Comparison of ENCODE assay signal across 9 mouse cellular contexts in the genomic region with DNA sequence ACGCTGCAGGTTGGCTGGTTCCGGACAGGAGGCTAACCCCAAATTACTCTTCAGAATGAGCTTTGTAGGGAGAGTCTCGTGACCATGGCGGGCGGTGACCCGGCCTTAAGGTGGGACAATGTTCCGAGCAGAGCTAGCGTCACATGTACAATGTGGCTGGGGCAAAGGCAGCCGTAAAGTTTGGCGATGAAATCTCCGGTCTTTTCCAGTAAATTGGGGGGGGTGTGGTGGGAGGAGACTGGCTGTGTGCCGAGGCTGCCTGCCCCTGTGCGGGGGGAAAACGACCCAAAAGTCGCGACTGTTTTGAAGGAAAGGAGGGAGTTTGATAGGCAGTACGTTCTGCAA. TPM values are rescaled to one million over a fixed set of nuclear protein-coding genes. Genes with fewer than 3 reads are reported as not detected.
DNase-seq lines count a peak whose midpoint lies in the region; ATAC-seq and TF ChIP-seq lines count a peak whose summit lies in the region.
"Had no signal": no experiment of that assay in that cellular context is flagged by ENCODE, and none has a peak within 500 bp of the region (broad histone marks: within the 10 kb centered on the region; RNA-seq: fewer than 3 reads in every experiment).

No protein-coding gene starts in this region.

- H3K4me1 ChIP-seq in embryonic fibroblast, embryonic 13.5 days (ENCODE audit: control insufficient read depth, insufficient read depth, low read length), result no peaks in the 10 kb centered on the region
- 0 out of 2 replicates have a peak, but pooled peaks cover 3% of the 10 kb centered on the region for H3K4me1 ChIP-seq in liver, embryonic 11.5 days (replicated peaks; ENCODE audit: control insufficient read depth, insufficient read depth, low read length)
- no peaks in the 10 kb centered on the region for H3K4me1 ChIP-seq in stomach, postnatal 0 days (replicated peaks; ENCODE audit: control insufficient read depth, insufficient read depth)

- H3K36me3 ChIP-seq in C2C12 (ENCODE audit: control insufficient read depth, insufficient read depth), result peaks cover 19% of the 10 kb centered on the region
- peaks cover 2% of the 10 kb centered on the region; the same call in 1 of the 2 replicates for H3K36me3 ChIP-seq in liver, embryonic 11.5 days (ENCODE audit: control insufficient read depth, insufficient read depth, low read length)
- no peaks in the 10 kb centered on the region; the same call in 1 of the 2 replicates for H3K36me3 ChIP-seq in stomach, postnatal 0 days (ENCODE audit: control insufficient read depth, insufficient read depth, low read length)

- intact Hi-C loops in gastrocnemius, postnatal 14 days (cut with DNase I; ENCODE audit: low total_unique reads), result no loop called here

- DNase-seq in gastrocnemius, postnatal 25 days, result peak; percentile 15
- no peak for DNase-seq in gastrocnemius, postnatal 14 days
- no peak for DNase-seq in liver, embryonic 11.5 days (ENCODE audit: low spot score)
- DNase-seq in stomach, postnatal 0 days (ENCODE audit: low spot score), result peak; percentile 48
- DNase-seq in cerebellum, postnatal 36 days, result no peak
- no peak for DNase-seq in cerebellum, postnatal 4 days (ENCODE audit: low spot score in 2 of 2)

- H3K4me2 ChIP-seq in liver, embryonic 11.5 days, result peak overlapping the region; percentile 86
- H3K4me2 ChIP-seq in stomach, postnatal 0 days (replicated peaks; ENCODE audit: low read depth), result peak overlapping the region; percentile 71

- H3K4me3 ChIP-seq in C2C12 (ENCODE audit: insufficient read depth, poor library complexity, severe bottlenecking), result peak overlapping the region; percentile 60
- H3K4me3 ChIP-seq in embryonic fibroblast, embryonic 13.5 days (ENCODE audit: insufficient read depth, low read length), result peak overlapping the region; percentile 97
- peak overlapping the region; percentile 76 for H3K4me3 ChIP-seq in liver, embryonic 11.5 days (ENCODE audit: low read depth, low read length)
- peak overlapping the region; percentile 77 for H3K4me3 ChIP-seq in stomach, postnatal 0 days (ENCODE audit: low read depth, low read length)

- no peak for TF ChIP-seq CTCF in C2C12 (IDR thresholded peaks at IDR 0.05; ENCODE audit: control insufficient read depth, insufficient read depth, insufficient read length)
- no peak for TF ChIP-seq CTCF in embryonic fibroblast, embryonic 13.5 days (IDR thresholded peaks at IDR 0.05; ENCODE audit: borderline replicate concordance, insufficient read depth, low read length)
- TF ChIP-seq CTCF in stomach, postnatal 0 days (IDR thresholded peaks at IDR 0.05; ENCODE audit: low read depth), result no peak

- H3K79me2 ChIP-seq in C2C12 (ENCODE audit: control insufficient read depth, insufficient read depth), result peaks cover 18% of the 10 kb centered on the region

- peak overlapping the region; percentile 81 for H3K9ac ChIP-seq in liver, embryonic 11.5 days (ENCODE audit: low read depth, low read length)
- peak overlapping the region; percentile 84 for H3K9ac ChIP-seq in stomach, postnatal 0 days (ENCODE audit: low read length)

- H3K27me3 ChIP-seq in C2C12 (ENCODE audit: control insufficient read depth, insufficient read depth, insufficient read length), result no peaks in the 10 kb centered on the region
- no peaks in the 10 kb centered on the region for H3K27me3 ChIP-seq in liver, embryonic 11.5 days (replicated peaks; ENCODE audit: control insufficient read depth, insufficient read depth, low read length)
- no peaks in the 10 kb centered on the region for H3K27me3 ChIP-seq in stomach, postnatal 0 days (ENCODE audit: control insufficient read depth, insufficient read depth, low read length)

- ATAC-seq in liver, embryonic 11.5 days (replicated peaks; ENCODE audit: low FRiP score), result no peak
- ATAC-seq in stomach, postnatal 0 days (ENCODE audit: low FRiP score, low TSS enrichment), result peak; percentile 24; the same call in 1 of the 2 replicates

- TF ChIP-seq POLR2A in embryonic fibroblast, embryonic 13.5 days (IDR thresholded peaks at IDR 0.05; ENCODE audit: low read depth, low read length), result no peak

- peak overlapping the region; percentile 71 for H3K27ac ChIP-seq in embryonic fibroblast, embryonic 13.5 days (ENCODE audit: insufficient read depth, low read length)
- peak overlapping the region; percentile 70 for H3K27ac ChIP-seq in liver, embryonic 11.5 days (ENCODE audit: low read depth, low read length)
- peak overlapping the region; percentile 83 for H3K27ac ChIP-seq in stomach, postnatal 0 days (replicated peaks)

- H3K79me3 ChIP-seq in C2C12 (ENCODE audit: low read depth), result peaks cover 11% of the 10 kb centered on the region

- under 1% methylated on average over 17 of the region's 17 CpGs for WGBS in liver, embryonic 11.5 days
- WGBS in stomach, postnatal 0 days, result under 1% methylated on average over 17 of the region's 17 CpGs

- no peak for TF ChIP-seq EP300 in stomach, postnatal 0 days (optimal IDR thresholded peaks at IDR 0.05)

- H3ac ChIP-seq in C2C12 (ENCODE audit: control insufficient read depth, insufficient read length, low read depth), result peak overlapping the region; percentile 97

- H3K9me3 ChIP-seq in liver, embryonic 11.5 days (ENCODE audit: control insufficient read depth, low read length), result no peaks in the 10 kb centered on the region
- no peaks in the 10 kb centered on the region for H3K9me3 ChIP-seq in stomach, postnatal 0 days (ENCODE audit: control insufficient read depth, low read length)

TF ChIP-seq in C2C12, 6 proteins besides CTCF, POLR2A, EP300 and RAD21:
- TF ChIP-seq MAX (IDR thresholded peaks at IDR 0.05) (no peak), USF1 (IDR thresholded peaks at IDR 0.05; ENCODE audit: low read depth) (no peak)

RNA-seq across cellular contexts. Expression of a gene that starts 0.5 kb away (rescaled TPM):
- total RNA-seq in gastrocnemius, postnatal 25 days (2021), result 10 to 100 TPM; 15.7 to 17.0 TPM
- total RNA-seq in gastrocnemius, postnatal 14 days (2021), result 10 to 100 TPM; 17.8 to 19.0 TPM
- polyA plus RNA-seq in C2C12 (2012; fragmentation: generic; extraction: Trizol), result 56.0 TPM
- polyA plus RNA-seq in embryonic fibroblast, embryonic 13.5 days (2011; ENCODE audit: insufficient read length, low read depth, missing spikeins), result 32.8 and 37.7 TPM in 2 replicates
- 87.0 and 95.6 TPM in 2 replicates for polyA plus RNA-seq in liver, embryonic 11.5 days (2014; fragmentation: Nextera tagmentation; extraction: Ambion mirVana)
- 54.4 and 55.2 TPM in 2 replicates for polyA plus RNA-seq in stomach, postnatal 0 days (2015; fragmentation: Nextera tagmentation; extraction: Ambion mirVana)

RNA-seq across cellular contexts. Expression of a gene that starts 21.3 kb away (rescaled TPM):
- 1,000 to 10,000 TPM in 1 of 2 experiments, 100 to 1,000 TPM in 1; 192 to 1,011 TPM for total RNA-seq in gastrocnemius, postnatal 25 days (2021)
- total RNA-seq in gastrocnemius, postnatal 14 days (2021), result 1,000 to 10,000 TPM in 1 of 2 experiments, 100 to 1,000 TPM in 1; 602 to 1,083 TPM
- 0.11 TPM for polyA plus RNA-seq in C2C12 (2012; fragmentation: generic; extraction: Trizol)
- polyA plus RNA-seq in embryonic fibroblast, embryonic 13.5 days (2011; ENCODE audit: insufficient read length, low read depth, missing spikeins), result not detected in 2 replicates
- polyA plus RNA-seq in liver, embryonic 11.5 days (2014; fragmentation: Nextera tagmentation; extraction: Ambion mirVana), result 2.7 and 9.7 TPM in 2 replicates
- 1.4 and 2.4 TPM in 2 replicates for polyA plus RNA-seq in stomach, postnatal 0 days (2015; fragmentation: Nextera tagmentation; extraction: Ambion mirVana)

RNA-seq across cellular contexts. Expression of a gene that starts 39.0 kb away (rescaled TPM):
- not detected for total RNA-seq in gastrocnemius, postnatal 25 days (2021)
- total RNA-seq in gastrocnemius, postnatal 14 days (2021), result not detected
- polyA plus RNA-seq in C2C12 (2012; fragmentation: generic; extraction: Trizol), result not detected
- polyA plus RNA-seq in embryonic fibroblast, embryonic 13.5 days (2011; ENCODE audit: insufficient read length, low read depth, missing spikeins), result not detected in 2 replicates
- not detected in 2 replicates for polyA plus RNA-seq in liver, embryonic 11.5 days (2014; fragmentation: Nextera tagmentation; extraction: Ambion mirVana)
- polyA plus RNA-seq in stomach, postnatal 0 days (2015; fragmentation: Nextera tagmentation; extraction: Ambion mirVana), result not detected in 2 replicates
- total RNA-seq: left cerebral cortex, postnatal 10 days had no signal

RNA-seq across cellular contexts. Expression of a gene that starts 49.0 kb away (rescaled TPM):
- total RNA-seq in gastrocnemius, postnatal 25 days (2021), result 100 to 1,000 TPM in 1 of 2 experiments, 10 to 100 TPM in 1; 42.1 to 200 TPM
- total RNA-seq in gastrocnemius, postnatal 14 days (2021), result 100 to 1,000 TPM; 121 to 213 TPM
- polyA plus RNA-seq in C2C12 (2012; fragmentation: generic; extraction: Trizol), result 0.02 TPM
- polyA plus RNA-seq in embryonic fibroblast, embryonic 13.5 days (2011; ENCODE audit: insufficient read length, low read depth, missing spikeins), result 1.0 TPM in 1 of 2 replicates, not detected in the other
- polyA plus RNA-seq in liver, embryonic 11.5 days (2014; fragmentation: Nextera tagmentation; extraction: Ambion mirVana), result 14.5 and 43.0 TPM in 2 replicates
- 0.27 and 0.29 TPM in 2 replicates for polyA plus RNA-seq in stomach, postnatal 0 days (2015; fragmentation: Nextera tagmentation; extraction: Ambion mirVana)

Comparison
In these comparisons a context has a peak if more than half of its experiments do, and no peak if none do; other contexts are left out.
1. DNase-seq: peak in gastrocnemius, postnatal 25 days (single experiment) and stomach, postnatal 0 days (single experiment); none in gastrocnemius, postnatal 14 days (single experiment), liver, embryonic 11.5 days (single experiment), cerebellum, postnatal 36 days (0 of 2) and cerebellum, postnatal 4 days (0 of 2).
2. Peak in every context shown above with its lines, with median percentiles within 50 percentile points of each other: H3K4me3 ChIP-seq and H3K27ac ChIP-seq.